Mouse (Mus musculus): ENCODE results near the gene Ddx6. TPM values are rescaled to one million over a fixed set of nuclear protein-coding genes. Genes with fewer than 3 reads are reported as not detected.

The Ddx6 gene
- polyA plus RNA-seq, 1 experiment = 48.4 TPM

- Histone ChIP-seq H3K4me3 (replicated peaks; ENCODE audit: control insufficient read depth, low read depth, low read length) (no peak overlapping the region), H3K27ac (ENCODE audit: control insufficient read depth, insufficient read depth, low read depth, low read length, poor library complexity) (no peak overlapping the region), H3K4me1 (ENCODE audit: control insufficient read depth, insufficient read depth, low read length) (peaks cover 6% of the 10 kb centered on the region)
- WGBS = 67% methylated on average over 4 of the region's 4 CpGs
- no peak for TF ChIP-seq POLR2A (IDR thresholded peaks at IDR 0.05; ENCODE audit: borderline replicate concordance, control insufficient read depth, low read depth, low read length)
- no peak for TF ChIP-seq CTCF (IDR thresholded peaks at IDR 0.05; ENCODE audit: control insufficient read depth, insufficient read depth, low read length)
These were observed 43.0 kb downstream of the Ddx6 start for GRCm38 (mm10) chr9:44647656-44648055.

- Histone ChIP-seq H3K4me3 (replicated peaks; ENCODE audit: control insufficient read depth, low read depth, low read length) (no peak overlapping the region), H3K4me1 (ENCODE audit: control insufficient read depth, insufficient read depth, low read length) (peaks cover 6% of the 10 kb centered on the region), H3K27ac (ENCODE audit: control insufficient read depth, insufficient read depth, low read depth, low read length, poor library complexity) (no peak overlapping the region)
- TF ChIP-seq CTCF (IDR thresholded peaks at IDR 0.05; ENCODE audit: control insufficient read depth, insufficient read depth, low read length) (no peak), POLR2A (IDR thresholded peaks at IDR 0.05; ENCODE audit: borderline replicate concordance, control insufficient read depth, low read depth, low read length) (no peak)
- 7% methylated on average over 7 of the region's 7 CpGs for WGBS
These were observed 44.2 kb downstream of the Ddx6 start for GRCm38 (mm10) chr9:44648881-44649281.

- Histone ChIP-seq H3K4me1 (ENCODE audit: control insufficient read depth, insufficient read depth, low read length) (no peaks in the 10 kb centered on the region; the same call in 1 of the 2 replicates), H3K4me3 (replicated peaks; ENCODE audit: control insufficient read depth, low read depth, low read length) (no peak overlapping the region), H3K27ac (ENCODE audit: control insufficient read depth, insufficient read depth, low read depth, low read length, poor library complexity) (no peak overlapping the region)
- TF ChIP-seq POLR2A (IDR thresholded peaks at IDR 0.05; ENCODE audit: borderline replicate concordance, control insufficient read depth, low read depth, low read length) (no peak), CTCF (IDR thresholded peaks at IDR 0.05; ENCODE audit: control insufficient read depth, insufficient read depth, low read length) (peak; percentile 80)
- WGBS = 12% methylated on average over 8 of the region's 8 CpGs
These were observed 47.3 kb downstream of the Ddx6 start for GRCm38 (mm10) chr9:44652027-44652426.

GRCm38 (mm10) chr9:44653896-44654295 is 49.2 kb downstream of the Ddx6 start:
- WGBS = 83% methylated on average over 4 of the region's 4 CpGs
- H3K4me3 ChIP-seq (replicated peaks; ENCODE audit: control insufficient read depth, low read depth, low read length) = no peak overlapping the region
- no peaks in the 10 kb centered on the region; the same call in 1 of the 2 replicates for H3K4me1 ChIP-seq (ENCODE audit: control insufficient read depth, insufficient read depth, low read length)
- TF ChIP-seq POLR2A (IDR thresholded peaks at IDR 0.05; ENCODE audit: borderline replicate concordance, control insufficient read depth, low read depth, low read length) (no peak), CTCF (IDR thresholded peaks at IDR 0.05; ENCODE audit: control insufficient read depth, insufficient read depth, low read length) (no peak)
- H3K27ac ChIP-seq (ENCODE audit: control insufficient read depth, insufficient read depth, low read depth, low read length, poor library complexity) = no peak overlapping the region

- H3K4me1 ChIP-seq (ENCODE audit: control insufficient read depth, insufficient read depth, low read length) = no peaks in the 10 kb centered on the region; the same call in 1 of the 2 replicates
- H3K4me3 ChIP-seq (replicated peaks; ENCODE audit: control insufficient read depth, low read depth, low read length) = no peak overlapping the region
- H3K27ac ChIP-seq (ENCODE audit: control insufficient read depth, insufficient read depth, low read depth, low read length, poor library complexity) = no peak overlapping the region
- TF ChIP-seq POLR2A (IDR thresholded peaks at IDR 0.05; ENCODE audit: borderline replicate concordance, control insufficient read depth, low read depth, low read length) (no peak), CTCF (IDR thresholded peaks at IDR 0.05; ENCODE audit: control insufficient read depth, insufficient read depth, low read length) (peak; percentile 55; the same call in 1 of the 2 replicates)
- WGBS = 26% methylated on average over 26 of the region's 26 CpGs
These were observed 50.7 kb downstream of the Ddx6 start for GRCm38 (mm10) chr9:44655098-44656066.

GRCm38 (mm10) chr9:44663706-44664105 is 59.0 kb downstream of the Ddx6 start:
- H3K4me1 ChIP-seq (ENCODE audit: control insufficient read depth, insufficient read depth, low read length) = no peaks in the 10 kb centered on the region
- H3K4me3 ChIP-seq (replicated peaks; ENCODE audit: control insufficient read depth, low read depth, low read length) = no peak overlapping the region
- H3K27ac ChIP-seq (ENCODE audit: control insufficient read depth, insufficient read depth, low read depth, low read length, poor library complexity) = no peak overlapping the region
- no peak for TF ChIP-seq POLR2A (IDR thresholded peaks at IDR 0.05; ENCODE audit: borderline replicate concordance, control insufficient read depth, low read depth, low read length)
- no peak for TF ChIP-seq CTCF (IDR thresholded peaks at IDR 0.05; ENCODE audit: control insufficient read depth, insufficient read depth, low read length)
- WGBS = 85% methylated on average over 6 of the region's 6 CpGs

- H3K4me3 ChIP-seq (replicated peaks; ENCODE audit: control insufficient read depth, low read depth, low read length) = no peak overlapping the region
- 79% methylated on average over 5 of the region's 5 CpGs for WGBS
- no peaks in the 10 kb centered on the region for H3K4me1 ChIP-seq (ENCODE audit: control insufficient read depth, insufficient read depth, low read length)
- H3K27ac ChIP-seq (ENCODE audit: control insufficient read depth, insufficient read depth, low read depth, low read length, poor library complexity) = no peak overlapping the region
- no peak for TF ChIP-seq POLR2A (IDR thresholded peaks at IDR 0.05; ENCODE audit: borderline replicate concordance, control insufficient read depth, low read depth, low read length)
- no peak for TF ChIP-seq CTCF (IDR thresholded peaks at IDR 0.05; ENCODE audit: control insufficient read depth, insufficient read depth, low read length)
These were observed 66.7 kb downstream of the Ddx6 start for GRCm38 (mm10) chr9:44671416-44671815.

GRCm38 (mm10) chr9:44672291-44672865 is 67.7 kb downstream of the Ddx6 start:
- WGBS = 63% methylated on average over 2 of the region's 2 CpGs
- TF ChIP-seq CTCF (IDR thresholded peaks at IDR 0.05; ENCODE audit: control insufficient read depth, insufficient read depth, low read length) = no peak
- no peak for TF ChIP-seq POLR2A (IDR thresholded peaks at IDR 0.05; ENCODE audit: borderline replicate concordance, control insufficient read depth, low read depth, low read length)
- no peak overlapping the region for H3K27ac ChIP-seq (ENCODE audit: control insufficient read depth, insufficient read depth, low read depth, low read length, poor library complexity)
- H3K4me3 ChIP-seq (replicated peaks; ENCODE audit: control insufficient read depth, low read depth, low read length) = no peak overlapping the region
- H3K4me1 ChIP-seq (ENCODE audit: control insufficient read depth, insufficient read depth, low read length) = no peaks in the 10 kb centered on the region
